Mouse (Mus musculus) MEL (cell line): ENCODE data around the gene Sytl3. TPM values are rescaled to one million over a fixed set of nuclear protein-coding genes. Genes with fewer than 3 reads are reported as not detected.

Source experiments
- polyA plus RNA-seq, 2 experiments: library from polyadenylated mRNA; stranded (reverse) in 1 of 2; unstranded in 1 of 2; fragments of >175 nt in 1 of 2; fragments of >200 nt in 1 of 2; gene quantifications; 2 replicates each; pipeline versions ENCODE4 v1.2.1 to v1.2.4; 2012; ENCODE audit warnings: low replicate concordance in 2 of 2, low read depth in 1 of 2; ENCODE audit not compliant: insufficient read length in 2 of 2, insufficient read depth in 1 of 2, missing spikeins in 1 of 2
- total RNA-seq: library from RNA; depleted of rRNA; stranded (reverse); fragments of 300-350 nt; gene quantifications from 2 replicates; pipeline ENCODE4 v1.2.3, GENCODE M21; 2012; rRNA removed

The Sytl3 gene
- total and polyA plus RNA-seq, 3 experiments = not detected

Other genes with a start within 250 kb of the Sytl3 start
- gene Dynlt1b, start 229.0 kb upstream of the Sytl3 start, total RNA-seq = 162 and 184 TPM in 2 replicates
- 100 to 1,000 TPM in 1 of 2 experiments, not detected in 1; 263 TPM for gene Dynlt1b, start 229.0 kb upstream of the Sytl3 start, polyA plus RNA-seq
- 6.1 and 7.7 TPM in 2 replicates for gene Dynlt1c, start 57.4 kb upstream of the Sytl3 start, total RNA-seq
- gene Dynlt1c, start 57.4 kb upstream of the Sytl3 start, polyA plus RNA-seq = 1 to 10 TPM in 1 of 2 experiments, not detected in 1; 6.3 TPM
- gene Dynlt1f, start 3.2 kb upstream of the Sytl3 start, total RNA-seq = 108 and 122 TPM in 2 replicates
- 100 to 1,000 TPM in 1 of 2 experiments, not detected in 1; 148 TPM for gene Dynlt1f, start 3.2 kb upstream of the Sytl3 start, polyA plus RNA-seq
- 43.0 and 48.7 TPM in 2 replicates for gene Ezr, start 123.7 kb downstream of the Sytl3 start, total RNA-seq
- gene Ezr, start 123.7 kb downstream of the Sytl3 start, polyA plus RNA-seq = 10 to 100 TPM in 1 of 2 experiments, not detected in 1; 88.7 TPM